Mouse (Mus musculus): ENCODE data around the gene Kcnk3. TPM values are rescaled to one million over a fixed set of nuclear protein-coding genes. Genes with fewer than 3 reads are reported as not detected.

The Kcnk3 gene
- polyA plus RNA-seq, 1 experiment from 2014 or later, result 4.5 TPM

DNA sequence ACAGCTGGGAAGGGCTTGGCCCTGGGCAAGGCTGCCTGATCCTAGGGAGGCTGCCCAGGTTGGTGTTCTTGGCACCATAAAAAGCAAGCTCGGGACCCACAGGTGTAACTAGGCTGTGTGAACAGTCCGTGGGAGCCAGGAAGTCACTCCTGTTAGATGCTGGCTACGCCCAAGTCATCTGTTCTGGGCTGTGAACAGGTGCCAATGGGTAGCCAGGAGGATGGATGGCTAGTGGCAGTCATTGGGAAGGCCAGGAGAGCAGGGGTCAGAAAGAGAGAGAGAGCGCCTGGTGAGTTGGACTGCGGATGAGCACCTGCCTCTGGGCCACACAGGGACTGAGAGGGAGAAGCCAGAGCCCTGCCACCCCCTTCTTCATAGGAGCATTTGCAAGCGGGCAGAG lies 17.7 kb downstream of the Kcnk3 start:
- WGBS, result 89% methylated on average over 6 of the region's 6 CpGs
- H3K27ac ChIP-seq, result no peak overlapping the region
- H3K27me3 ChIP-seq, result 0 out of 2 replicates have a peak, but pooled peaks cover 2% of the 10 kb centered on the region
- ATAC-seq (ENCODE audit: low FRiP score), result no peak
- no peak overlapping the region for H3K9ac ChIP-seq
- no peaks in the 10 kb centered on the region for H3K9me3 ChIP-seq
- peaks cover 14% of the 10 kb centered on the region for H3K4me1 ChIP-seq (replicated peaks)
- H3K4me3 ChIP-seq, result no peak overlapping the region
- H3K36me3 ChIP-seq, result no peaks in the 10 kb centered on the region
- no peak overlapping the region for H3K4me2 ChIP-seq

DNA sequence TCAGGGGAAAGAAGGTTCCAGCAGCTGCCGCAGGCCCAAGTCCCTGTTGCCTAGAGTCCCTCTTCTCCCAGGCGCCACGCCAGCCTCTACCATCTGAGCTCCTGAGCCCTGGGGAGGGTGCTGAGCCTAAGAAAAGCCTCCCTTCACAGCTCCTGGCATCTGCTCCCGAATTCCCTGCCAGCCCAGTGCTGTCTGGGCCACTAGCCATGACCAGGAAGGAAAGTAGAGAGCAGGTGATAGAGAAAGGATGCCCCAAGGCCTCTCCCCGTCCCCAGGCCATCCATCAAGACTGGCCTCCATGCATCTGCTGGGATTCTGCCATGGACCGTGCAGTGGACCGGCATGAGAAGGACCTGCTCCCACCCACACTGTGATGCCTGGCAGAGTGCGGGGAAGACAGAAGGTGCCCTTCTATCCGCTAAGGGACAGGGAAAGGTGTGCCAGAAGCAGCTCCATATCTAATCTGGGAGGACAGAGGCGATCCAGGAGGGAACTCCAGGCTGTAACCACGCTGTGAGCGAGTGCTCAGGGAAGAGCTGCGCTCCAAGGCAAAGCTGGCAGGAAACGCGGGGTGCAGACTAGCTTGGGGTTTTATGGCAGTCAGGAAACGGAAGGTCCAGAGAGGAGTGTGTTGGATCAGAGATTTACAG lies 18.6 kb downstream of the Kcnk3 start:
- H3K9ac ChIP-seq, result no peak overlapping the region
- H3K27me3 ChIP-seq, result no peaks in the 10 kb centered on the region
- 69% methylated on average over 16 of the region's 16 CpGs for WGBS
- H3K4me2 ChIP-seq, result no peak overlapping the region
- H3K27ac ChIP-seq, result peak overlapping the region; percentile 23; the same call in 1 of the 2 replicates
- H3K4me3 ChIP-seq, result no peak overlapping the region
- no peaks in the 10 kb centered on the region for H3K9me3 ChIP-seq
- peaks cover 14% of the 10 kb centered on the region for H3K4me1 ChIP-seq (replicated peaks)
- peak; percentile 54 for ATAC-seq (ENCODE audit: low FRiP score)
- H3K36me3 ChIP-seq, result no peaks in the 10 kb centered on the region

GRCm38 (mm10) chr5:30609094-30609493 lies 21.1 kb downstream of the Kcnk3 start:
- Histone ChIP-seq H3K4me2 (no peak overlapping the region), H3K9ac (no peak overlapping the region), H3K4me3 (no peak overlapping the region), H3K36me3 (no peaks in the 10 kb centered on the region), H3K4me1 (replicated peaks) (peaks cover 8% of the 10 kb centered on the region), H3K27ac (no peak overlapping the region), H3K9me3 (no peaks in the 10 kb centered on the region), H3K27me3 (no peaks in the 10 kb centered on the region)
- no peak for ATAC-seq (ENCODE audit: low FRiP score)
- WGBS, result 91% methylated on average over 7 of the region's 7 CpGs

GRCm38 (mm10) chr5:30609918-30610645 lies 22.1 kb downstream of the Kcnk3 start:
- ATAC-seq (ENCODE audit: low FRiP score), result no peak
- WGBS, result 80% methylated on average over 8 of the region's 8 CpGs
- Histone ChIP-seq H3K4me1 (replicated peaks) (peaks cover 18% of the 10 kb centered on the region), H3K9me3 (no peaks in the 10 kb centered on the region), H3K27me3 (no peaks in the 10 kb centered on the region), H3K4me2 (no peak overlapping the region), H3K4me3 (no peak overlapping the region), H3K9ac (no peak overlapping the region), H3K36me3 (no peaks in the 10 kb centered on the region), H3K27ac (no peak overlapping the region)

DNA sequence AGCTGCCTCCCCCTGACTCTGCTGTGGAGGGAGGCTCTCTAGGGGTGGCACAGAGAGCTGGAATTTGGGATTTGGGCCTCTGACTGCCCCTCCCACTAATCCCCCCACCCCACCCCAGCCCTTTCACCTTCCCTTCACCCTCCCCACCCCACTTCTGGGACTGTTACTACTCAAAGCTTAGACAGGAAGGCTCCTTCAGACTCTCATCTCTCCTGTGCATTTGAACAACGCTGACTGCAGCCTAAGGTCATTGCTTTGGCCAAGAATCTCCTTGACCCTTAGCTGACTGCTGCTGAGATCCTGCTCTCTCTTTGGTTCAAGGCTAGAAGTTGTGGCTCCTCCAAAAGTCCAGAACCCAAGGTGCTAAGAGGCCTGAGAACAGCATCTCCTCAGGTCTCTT lies 23.1 kb downstream of the Kcnk3 start:
- H3K9ac ChIP-seq, result no peak overlapping the region
- no peak overlapping the region for H3K4me3 ChIP-seq
- ATAC-seq (ENCODE audit: low FRiP score), result no peak
- H3K27ac ChIP-seq, result no peak overlapping the region
- H3K36me3 ChIP-seq, result no peaks in the 10 kb centered on the region
- WGBS, result 71% methylated on average over 1 of the region's 1 CpGs
- H3K4me2 ChIP-seq, result no peak overlapping the region
- peaks cover 18% of the 10 kb centered on the region for H3K4me1 ChIP-seq (replicated peaks)
- H3K27me3 ChIP-seq, result no peaks in the 10 kb centered on the region
- no peaks in the 10 kb centered on the region for H3K9me3 ChIP-seq

GRCm38 (mm10) chr5:30611689-30612088 lies 23.7 kb downstream of the Kcnk3 start:
- Histone ChIP-seq H3K27me3 (no peaks in the 10 kb centered on the region), H3K4me3 (no peak overlapping the region), H3K36me3 (no peaks in the 10 kb centered on the region), H3K9ac (no peak overlapping the region), H3K9me3 (no peaks in the 10 kb centered on the region), H3K4me2 (no peak overlapping the region), H3K27ac (no peak overlapping the region), H3K4me1 (replicated peaks) (peaks cover 16% of the 10 kb centered on the region; the same call in 1 of the 2 replicates)
- ATAC-seq (ENCODE audit: low FRiP score), result no peak
- WGBS, result 31% methylated on average over 3 of the region's 3 CpGs

DNA sequence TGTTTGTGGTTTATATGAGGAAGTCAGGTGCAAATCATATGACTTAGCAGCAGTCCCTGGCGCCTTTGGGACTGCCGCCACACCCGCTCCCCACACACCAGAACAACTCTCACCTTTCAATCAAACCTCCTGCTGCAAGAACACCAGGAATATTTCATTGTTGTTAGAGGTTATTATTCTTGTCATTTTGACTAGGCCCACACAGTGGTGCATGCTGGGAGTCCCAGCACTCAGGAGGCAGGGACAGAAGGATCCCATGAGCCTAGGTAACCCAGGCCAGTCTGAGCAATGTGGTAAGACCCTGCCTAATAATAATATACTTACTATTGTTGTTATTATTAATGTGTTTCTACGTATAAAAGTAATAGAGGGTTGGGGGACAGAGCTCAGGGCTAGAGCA lies 24.6 kb downstream of the Kcnk3 start:
- H3K9ac ChIP-seq, result no peak overlapping the region
- H3K4me2 ChIP-seq, result no peak overlapping the region
- H3K4me1 ChIP-seq (replicated peaks), result peaks cover 23% of the 10 kb centered on the region
- no peak overlapping the region for H3K4me3 ChIP-seq
- H3K9me3 ChIP-seq, result no peaks in the 10 kb centered on the region
- H3K27me3 ChIP-seq, result no peaks in the 10 kb centered on the region
- ATAC-seq (ENCODE audit: low FRiP score), result no peak
- H3K36me3 ChIP-seq, result no peaks in the 10 kb centered on the region
- WGBS, result 92% methylated on average over 4 of the region's 4 CpGs
- H3K27ac ChIP-seq, result no peak overlapping the region

DNA sequence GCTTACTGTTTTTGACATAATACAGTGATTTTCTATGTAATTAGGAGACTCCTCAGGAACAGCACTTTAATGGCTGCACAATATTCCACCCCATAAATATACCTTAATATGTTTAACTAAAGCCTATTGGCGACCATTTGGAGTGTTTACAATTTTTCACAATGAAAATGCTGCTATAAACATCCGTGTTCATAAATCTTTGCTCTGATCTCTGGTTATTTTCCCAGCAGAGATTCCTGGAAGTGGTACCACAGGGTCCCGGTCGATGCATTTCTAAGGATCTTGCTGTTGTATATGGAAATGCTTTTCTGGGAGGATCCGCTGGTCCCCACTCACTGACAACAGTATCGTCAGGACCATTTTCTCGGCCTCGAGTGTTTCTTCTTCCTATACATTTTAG lies 25.3 kb downstream of the Kcnk3 start:
- no peak overlapping the region for H3K4me3 ChIP-seq
- no peak overlapping the region for H3K4me2 ChIP-seq
- peaks cover 5% of the 10 kb centered on the region; the same call in 1 of the 2 replicates for H3K27me3 ChIP-seq
- H3K4me1 ChIP-seq (replicated peaks), result peaks cover 30% of the 10 kb centered on the region
- 86% methylated on average over 8 of the region's 8 CpGs for WGBS
- no peaks in the 10 kb centered on the region for H3K36me3 ChIP-seq
- H3K27ac ChIP-seq, result no peak overlapping the region
- H3K9me3 ChIP-seq, result no peaks in the 10 kb centered on the region
- no peak overlapping the region for H3K9ac ChIP-seq
- no peak for ATAC-seq (ENCODE audit: low FRiP score)

GRCm38 (mm10) chr5:30614221-30614620 lies 26.3 kb downstream of the Kcnk3 start:
- no peak overlapping the region for H3K4me2 ChIP-seq
- H3K27ac ChIP-seq, result peak overlapping the region; percentile 18; the same call in 1 of the 2 replicates
- no peak overlapping the region for H3K9ac ChIP-seq
- no peaks in the 10 kb centered on the region for H3K9me3 ChIP-seq
- peaks cover 10% of the 10 kb centered on the region; the same call in 1 of the 2 replicates for H3K27me3 ChIP-seq
- no peak; the same call in 1 of the 2 replicates for ATAC-seq (ENCODE audit: low FRiP score)
- H3K36me3 ChIP-seq, result no peaks in the 10 kb centered on the region
- peaks cover 30% of the 10 kb centered on the region for H3K4me1 ChIP-seq (replicated peaks)
- H3K4me3 ChIP-seq, result no peak overlapping the region
- WGBS, result 31% methylated on average over 1 of the region's 1 CpGs

DNA sequence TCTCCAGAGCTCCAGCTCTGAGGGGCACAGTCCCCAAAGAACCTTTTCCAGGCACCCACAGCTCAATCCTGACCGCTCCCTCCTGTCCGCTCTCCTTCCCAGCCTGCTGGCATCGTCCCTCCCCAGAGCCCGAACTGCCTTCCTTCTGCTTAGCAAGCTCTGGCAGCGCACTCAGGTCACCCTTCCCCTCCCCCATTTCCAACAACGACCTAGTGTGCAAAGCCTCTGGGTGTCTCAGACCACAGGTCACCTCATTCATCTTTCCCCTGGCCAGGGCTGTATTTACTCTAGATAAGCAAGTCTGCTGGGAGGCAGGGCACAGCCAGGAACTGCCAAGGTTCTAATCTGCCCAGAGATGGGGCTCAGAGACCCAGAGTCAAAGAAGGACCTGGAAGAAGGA lies 27.4 kb downstream of the Kcnk3 start:
- ATAC-seq (ENCODE audit: low FRiP score), result no peak
- H3K36me3 ChIP-seq, result no peaks in the 10 kb centered on the region
- H3K9ac ChIP-seq, result no peak overlapping the region
- H3K4me1 ChIP-seq (replicated peaks), result peaks cover 30% of the 10 kb centered on the region
- H3K27ac ChIP-seq, result no peak overlapping the region
- peaks cover 11% of the 10 kb centered on the region for H3K27me3 ChIP-seq
- 53% methylated on average over 6 of the region's 6 CpGs for WGBS
- no peak overlapping the region for H3K4me3 ChIP-seq
- no peaks in the 10 kb centered on the region for H3K9me3 ChIP-seq
- no peak overlapping the region for H3K4me2 ChIP-seq

DNA sequence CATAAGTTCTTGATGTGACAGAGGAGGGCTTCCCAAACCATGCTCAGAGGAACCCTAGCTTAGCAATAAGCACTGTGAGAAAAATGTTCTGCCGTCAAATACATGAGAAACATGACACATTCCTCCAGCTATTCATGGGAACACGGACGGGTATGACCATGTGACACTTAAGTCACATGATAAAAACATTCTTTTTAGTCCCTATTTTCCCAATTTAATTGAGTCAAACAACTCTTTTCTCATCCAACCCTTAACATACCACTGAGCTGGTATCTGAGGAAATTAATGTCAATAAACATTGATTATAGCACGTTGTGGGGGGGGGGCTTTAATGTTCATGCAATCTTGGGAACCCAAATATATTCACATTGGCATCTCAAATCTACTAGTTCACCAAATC lies 27.8 kb downstream of the Kcnk3 start:
- no peak overlapping the region for H3K4me3 ChIP-seq
- no peak overlapping the region for H3K4me2 ChIP-seq
- H3K36me3 ChIP-seq, result no peaks in the 10 kb centered on the region
- peaks cover 30% of the 10 kb centered on the region for H3K4me1 ChIP-seq (replicated peaks)
- no peaks in the 10 kb centered on the region for H3K9me3 ChIP-seq
- H3K9ac ChIP-seq, result no peak overlapping the region
- peaks cover 15% of the 10 kb centered on the region for H3K27me3 ChIP-seq
- no peak for ATAC-seq (ENCODE audit: low FRiP score)
- H3K27ac ChIP-seq, result no peak overlapping the region
- 84% methylated on average over 4 of the region's 4 CpGs for WGBS

DNA sequence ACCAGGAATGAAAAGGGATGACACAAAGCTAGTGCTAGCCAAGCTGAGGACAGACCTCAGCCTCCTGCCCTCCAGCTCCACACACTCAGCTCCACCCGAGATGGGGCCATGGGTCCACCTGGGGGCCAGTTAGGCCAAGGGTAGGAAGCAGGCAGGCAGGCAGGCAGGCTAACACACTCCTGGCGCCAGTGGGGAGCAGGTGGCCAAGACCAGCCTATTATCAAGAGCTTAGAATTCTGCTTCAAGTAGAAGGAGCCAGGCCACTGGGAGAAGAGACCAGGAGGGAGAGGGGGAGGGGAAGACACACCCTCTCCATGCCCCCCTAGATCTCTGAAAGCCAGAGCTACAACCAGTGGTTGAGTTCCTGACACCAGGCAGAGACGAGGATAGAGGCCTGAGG lies 28.7 kb downstream of the Kcnk3 start:
- Histone ChIP-seq H3K36me3 (no peaks in the 10 kb centered on the region), H3K27ac (no peak overlapping the region), H3K4me2 (no peak overlapping the region), H3K9ac (no peak overlapping the region), H3K4me1 (replicated peaks) (peaks cover 30% of the 10 kb centered on the region), H3K9me3 (no peaks in the 10 kb centered on the region), H3K27me3 (peaks cover 24% of the 10 kb centered on the region), H3K4me3 (no peak overlapping the region)
- ATAC-seq (ENCODE audit: low FRiP score), result no peak
- 23% methylated on average over 3 of the region's 3 CpGs for WGBS

GRCm38 (mm10) chr5:30617357-30617756 lies 29.4 kb downstream of the Kcnk3 start:
- Histone ChIP-seq H3K9ac (no peak overlapping the region), H3K27me3 (peaks cover 31% of the 10 kb centered on the region)
- 47% methylated on average over 3 of the region's 3 CpGs for WGBS

More at GRCm38 (mm10) chr5:30617357-30617756, 29.4 kb downstream of the Kcnk3 start:
- H3K36me3 ChIP-seq, result no peaks in the 10 kb centered on the region
- H3K4me1 ChIP-seq (replicated peaks), result peaks cover 35% of the 10 kb centered on the region
- ATAC-seq (ENCODE audit: low FRiP score), result no peak
- H3K27ac ChIP-seq, result no peak overlapping the region
- H3K4me3 ChIP-seq, result no peak overlapping the region
- no peak overlapping the region for H3K4me2 ChIP-seq
- no peaks in the 10 kb centered on the region for H3K9me3 ChIP-seq

Data from hindbrain, embryonic 13.5 days (tissue).